Comparison of ENCODE assay signal across 22 mouse cellular contexts in genomic region chr4:54866062-54866461, GRCm38 (mm10).
DNase-seq lines count a peak whose midpoint lies in the region; ATAC-seq and TF ChIP-seq lines count a peak whose summit lies in the region.
"Had no signal": no experiment of that assay in that cellular context is flagged by ENCODE, and none has a peak within 500 bp of the region (broad histone marks: within the 10 kb centered on the region; RNA-seq: fewer than 3 reads in every experiment).

No protein-coding gene starts in this region.

- no peaks in the 10 kb centered on the region for H3K36me3 ChIP-seq in kidney, postnatal 0 days (ENCODE audit: insufficient read depth, low read length)
- no peaks in the 10 kb centered on the region for H3K36me3 ChIP-seq in hindbrain, embryonic 11.5 days (ENCODE audit: control insufficient read depth, insufficient read depth, low read length)
- no peaks in the 10 kb centered on the region for H3K36me3 ChIP-seq in heart, embryonic 10.5 days
- H3K36me3 ChIP-seq: embryonic facial prominence, embryonic 15.5 days; forebrain, embryonic 15.5 days; hindbrain, embryonic 13.5 days; intestine, embryonic 15.5 days had no signal

- H3K4me2 ChIP-seq in kidney, postnatal 0 days (ENCODE audit: low read length) = no peak overlapping the region
- H3K4me2 ChIP-seq in hindbrain, embryonic 11.5 days (replicated peaks; ENCODE audit: low read depth, low read length) = no peak overlapping the region
- H3K4me2 ChIP-seq: embryonic facial prominence, embryonic 15.5 days; forebrain, embryonic 15.5 days; heart, embryonic 11.5 days; hindbrain, embryonic 13.5 days; intestine, embryonic 15.5 days had no signal

- ATAC-seq in kidney, postnatal 0 days (replicated peaks; ENCODE audit: low FRiP score, low read depth) = no peak
- ATAC-seq in hindbrain, embryonic 11.5 days (ENCODE audit: low FRiP score) = no peak
- ATAC-seq: forebrain, embryonic 15.5 days; hindbrain, embryonic 16.5 days; intestine, embryonic 15.5 days had no signal

- no peaks in the 10 kb centered on the region for H3K9me3 ChIP-seq in kidney, postnatal 0 days (replicated peaks; ENCODE audit: low read length)
- H3K9me3 ChIP-seq in hindbrain, embryonic 11.5 days (ENCODE audit: control insufficient read depth, low read length) = no peaks in the 10 kb centered on the region
- H3K9me3 ChIP-seq in heart, embryonic 10.5 days = no peaks in the 10 kb centered on the region
- H3K9me3 ChIP-seq: embryonic facial prominence, embryonic 15.5 days; forebrain, embryonic 15.5 days; hindbrain, embryonic 13.5 days; intestine, embryonic 15.5 days had no signal

- no peaks in the 10 kb centered on the region for H3K27me3 ChIP-seq in kidney, postnatal 0 days (ENCODE audit: insufficient read depth, low read length)
- H3K27me3 ChIP-seq in hindbrain, embryonic 11.5 days (ENCODE audit: control insufficient read depth, insufficient read depth, low read length) = no peaks in the 10 kb centered on the region
- no peaks in the 10 kb centered on the region for H3K27me3 ChIP-seq in heart, embryonic 10.5 days (ENCODE audit: insufficient read depth, poor library complexity, severe bottlenecking)
- H3K27me3 ChIP-seq: embryonic facial prominence, embryonic 15.5 days; forebrain, embryonic 15.5 days; hindbrain, embryonic 13.5 days; intestine, embryonic 15.5 days had no signal

- H3K9ac ChIP-seq in kidney, postnatal 0 days (ENCODE audit: low read depth, low read length) = no peak overlapping the region
- no peak overlapping the region for H3K9ac ChIP-seq in hindbrain, embryonic 11.5 days (ENCODE audit: low read depth, low read length)
- H3K9ac ChIP-seq: embryonic facial prominence, embryonic 15.5 days; forebrain, embryonic 15.5 days; hindbrain, embryonic 13.5 days; intestine, embryonic 15.5 days had no signal

- no peak overlapping the region for H3K4me3 ChIP-seq in kidney, postnatal 0 days (replicated peaks; ENCODE audit: low read depth, low read length)
- H3K4me3 ChIP-seq in hindbrain, embryonic 11.5 days (ENCODE audit: low read depth, low read length) = no peak overlapping the region
- H3K4me3 ChIP-seq in heart, embryonic 10.5 days = no peak overlapping the region
- H3K4me3 ChIP-seq: embryonic facial prominence, embryonic 15.5 days; forebrain, embryonic 15.5 days; heart, adult 2 months; hindbrain, embryonic 13.5 days; intestine, embryonic 15.5 days had no signal

- peak; percentile 10 for DNase-seq in embryo, embryonic 10 days (ENCODE audit: low spot score)
- no peak for DNase-seq in embryo, embryonic 9.5 days (ENCODE audit: extremely low spot score)
- peak; percentile 48 for DNase-seq in kidney, postnatal 0 days (ENCODE audit: low spot score)
- no peak for DNase-seq in kidney, adult 18-20 months
- peak; percentile 11 for DNase-seq in brain, embryonic 14.5 days (ENCODE audit: low read depth)
- DNase-seq in hindbrain, embryonic 11.5 days (ENCODE audit: low spot score) = no peak
- no peak for DNase-seq in heart, embryonic 10.5 days (ENCODE audit: low spot score)
- DNase-seq: adrenal gland, postnatal 10 days; adrenal gland, postnatal 36 days; cerebellum, adult 11-12 months; cerebellum, adult 8-10 months; cerebellum, postnatal 10 days; cerebellum, postnatal 36 days; gastrocnemius, postnatal 10 days; gastrocnemius, postnatal 36 days; heart, adult 2 months had no signal

- no peaks in the 10 kb centered on the region for H3K4me1 ChIP-seq in kidney, postnatal 0 days (replicated peaks; ENCODE audit: insufficient read depth, low read length)
- no peaks in the 10 kb centered on the region for H3K4me1 ChIP-seq in hindbrain, embryonic 11.5 days (replicated peaks; ENCODE audit: control insufficient read depth, insufficient read depth, low read length)
- H3K4me1 ChIP-seq in heart, embryonic 10.5 days = no peaks in the 10 kb centered on the region; the same call in 1 of the 2 replicates
- H3K4me1 ChIP-seq: embryonic facial prominence, embryonic 15.5 days; forebrain, embryonic 15.5 days; hindbrain, embryonic 13.5 days; intestine, embryonic 15.5 days had no signal

- no peak for TF ChIP-seq CTCF in kidney, postnatal 0 days (IDR thresholded peaks at IDR 0.05; ENCODE audit: low read depth)
- no peak for TF ChIP-seq CTCF in brain, embryonic 14.5 days (IDR thresholded peaks at IDR 0.05; ENCODE audit: borderline replicate concordance, extremely low read depth, insufficient read depth, insufficient read length)

- TF ChIP-seq POLR2A in brain, embryonic 14.5 days (IDR thresholded peaks at IDR 0.05; ENCODE audit: borderline replicate concordance, extremely low read depth, insufficient read depth, insufficient read length, poor library complexity, severe bottlenecking) = no peak

- no peak overlapping the region for H3K27ac ChIP-seq in kidney, postnatal 0 days
- H3K27ac ChIP-seq in hindbrain, embryonic 11.5 days (ENCODE audit: low read depth, low read length) = no peak overlapping the region
- no peak overlapping the region for H3K27ac ChIP-seq in heart, embryonic 10.5 days
- H3K27ac ChIP-seq: embryonic facial prominence, embryonic 15.5 days; forebrain, embryonic 15.5 days; heart, adult 2 months; hindbrain, embryonic 13.5 days; intestine, embryonic 15.5 days had no signal

- 42% methylated on average over 2 of the region's 2 CpGs for WGBS in kidney, postnatal 0 days
- WGBS in hindbrain, embryonic 11.5 days = 69% methylated on average over 2 of the region's 2 CpGs
- WGBS in heart, embryonic 10.5 days = 41% methylated on average over 2 of the region's 2 CpGs

Comparison
In these comparisons a context has a peak if more than half of its experiments do, and no peak if none do; other contexts are left out.
1. DNase-seq: peak in embryo, embryonic 10 days (single experiment), kidney, postnatal 0 days (single experiment) and brain, embryonic 14.5 days (single experiment); none in embryo, embryonic 9.5 days (single experiment), kidney, adult 18-20 months (single experiment), hindbrain, embryonic 11.5 days (single experiment) and heart, embryonic 10.5 days (single experiment).